Mouse (Mus musculus) heart, embryonic 15.5 days (tissue): ENCODE results near the gene Stxbp5l. TPM values are rescaled to one million over a fixed set of nuclear protein-coding genes. Genes with fewer than 3 reads are reported as not detected.

ENCODE experiments used
- polyA plus RNA-seq: library from polyadenylated mRNA; unstranded; fragments of >200 nt; fragmentation: Nextera tagmentation; extraction: Ambion mirVana; gene quantifications from 2 replicates; pipeline ENCODE4 v1.2.1, GENCODE M21; 2015

Stxbp5l gene
- polyA plus RNA-seq, 1 experiment from 2014 or later, result 0.33 TPM

Other genes starting within 250 kb of the Stxbp5l start
- gene Gtf2e1, start 154.8 kb upstream of the Stxbp5l start, polyA plus RNA-seq, result 17.8 and 18.9 TPM in 2 replicates
- gene Rabl3, start 154.9 kb upstream of the Stxbp5l start, polyA plus RNA-seq, result 19.1 and 21.8 TPM in 2 replicates
- gene Hgd, start 195.2 kb upstream of the Stxbp5l start, polyA plus RNA-seq, result 0.21 and 0.30 TPM in 2 replicates